Mouse (Mus musculus) midbrain, embryonic 11.5 days (tissue): ENCODE measurements around the gene Cnot11. TPM values are rescaled to one million over a fixed set of nuclear protein-coding genes. Genes with fewer than 3 reads are reported as not detected.

Experiments
- ATAC-seq: fragments of 200-750 bp; cut with Nextera tagmentation; 2 replicates; pipeline ENCODE4 v1.8.0; 2017; ENCODE audit warnings: moderate TSS enrichment, moderate library complexity; ENCODE audit not compliant: low FRiP score
- DNase-seq: peaks from one replicate; pipeline ENCODE4 v3.0.0; 2015; ENCODE audit warnings: low spot score; ENCODE audit errors: missing footprints
- H3K27ac ChIP-seq: fragments of 300-500 bp; sonication (generic); 2 replicates; pipeline ENCODE4 v1.5.1; 2014; ENCODE audit warnings: low read depth, low read length
- H3K27me3 ChIP-seq: fragments of 300-500 bp; sonication (generic); 2 replicates; pipeline ENCODE4 v1.6.1; 2014; ENCODE audit warnings: mild to moderate bottlenecking, low read length, moderate library complexity, mixed read lengths; ENCODE audit not compliant: control insufficient read depth, insufficient read depth
- H3K36me3 ChIP-seq: fragments of 300-500 bp; sonication (generic); 2 replicates; pipeline ENCODE4 v1.6.1; 2014; ENCODE audit warnings: mild to moderate bottlenecking, low read length, moderate library complexity, mixed read lengths; ENCODE audit not compliant: control insufficient read depth, insufficient read depth
- H3K4me1 ChIP-seq: fragments of 300-500 bp; sonication (generic); 2 replicates; pipeline ENCODE4 v1.6.1; 2014; ENCODE audit warnings: low read length; ENCODE audit not compliant: control insufficient read depth, insufficient read depth
- H3K4me2 ChIP-seq: fragments of 300-500 bp; sonication (generic); 2 replicates; pipeline ENCODE4 v1.6.1; 2014; ENCODE audit warnings: mild to moderate bottlenecking, moderate library complexity
- H3K4me3 ChIP-seq: fragments of 300-500 bp; sonication (generic); 2 replicates; pipeline ENCODE4 v1.5.1; 2014; ENCODE audit warnings: low read depth, low read length
- H3K9ac ChIP-seq: fragments of 300-500 bp; sonication (generic); 2 replicates; pipeline ENCODE4 v1.6.1; 2014; ENCODE audit warnings: low read length
- H3K9me3 ChIP-seq: fragments of 300-500 bp; sonication (generic); 2 replicates; pipeline ENCODE4 v1.6.1; 2016; ENCODE audit warnings: low read length; ENCODE audit not compliant: control insufficient read depth
- WGBS: fragments of 180-500 bp; shearing (Covaris S2); extraction: QIAGEN DNeasy Blood & Tissue Kit; methylation state at CpG from one replicate; pipeline ENCODE4 v1.1.7; 2014; 5-methylcytosine and 5-hydroxymethylcytosine counted together
- polyA plus RNA-seq: library from polyadenylated mRNA; unstranded; fragments of >200 nt; fragmentation: Nextera tagmentation; extraction: Ambion mirVana; gene quantifications from 2 replicates; pipeline ENCODE4 v1.2.1, GENCODE M21; 2014

Cnot11 gene
- 29.9 and 33.3 TPM in 2 replicates for polyA plus RNA-seq

DNA sequence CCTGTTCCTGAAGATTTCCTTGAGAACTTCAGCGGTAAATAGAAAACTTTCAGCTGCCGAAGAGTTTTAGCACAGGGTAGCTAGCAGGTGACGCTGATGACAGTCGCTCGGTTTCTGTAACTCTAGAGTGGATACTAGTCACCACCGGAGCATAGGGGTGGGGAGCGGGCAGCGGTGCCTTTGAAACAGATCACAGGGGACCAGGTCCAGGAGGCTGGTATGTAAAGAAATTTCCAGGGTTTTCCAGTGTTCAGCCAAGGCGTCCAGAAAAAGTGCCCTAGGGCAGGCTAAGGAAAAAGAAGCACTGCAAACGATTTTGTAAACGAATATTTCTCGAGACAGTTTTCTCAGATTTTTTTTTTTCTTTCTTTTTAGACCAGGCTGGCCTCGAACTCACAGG lies at the start of gene Cnot11:
Cnot11 (plus strand) TSS at position 162 of the 400 bp plus-strand sequence.
- H3K27me3 ChIP-seq, result no peaks in the 10 kb centered on the region
- H3K4me1 ChIP-seq, result peaks cover 9% of the 10 kb centered on the region
- peak within 1 kb of the TSS; percentile 81 for H3K4me2 ChIP-seq
- DNase-seq (no peak), ATAC-seq (no peak)
- peak within 1 kb of the TSS; percentile 73 for H3K4me3 ChIP-seq
- 39% methylated on average over 13 of the region's 13 CpGs for WGBS
- H3K9me3 ChIP-seq, result no peaks in the 10 kb centered on the region
- peak within 1 kb of the TSS; percentile 83 for H3K27ac ChIP-seq
- peaks cover 17% of the 10 kb centered on the region for H3K36me3 ChIP-seq
- H3K9ac ChIP-seq, result peak within 1 kb of the TSS; percentile 93

DNA sequence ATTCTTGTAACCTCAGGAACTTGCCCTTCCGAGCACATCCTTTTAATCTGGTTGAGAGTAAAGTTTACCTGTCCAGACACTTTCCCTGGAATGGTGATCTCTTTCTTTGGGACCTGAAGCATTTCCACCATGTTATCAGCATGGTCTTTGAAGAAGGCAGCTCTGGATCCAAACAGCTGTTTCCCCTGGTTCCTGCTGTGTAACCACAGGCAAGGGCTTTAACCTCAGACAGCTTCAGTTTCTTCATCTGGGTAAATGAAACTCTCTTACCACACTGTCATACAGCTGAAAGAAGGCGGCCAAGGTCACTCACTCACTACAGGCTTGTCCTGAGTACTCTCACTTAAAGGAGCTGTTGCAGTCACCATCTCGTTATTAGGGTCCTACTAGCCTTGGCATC lies 47.4 kb upstream of the Cnot11 start:
- 84% methylated on average over 3 of the region's 3 CpGs for WGBS
- H3K27me3 ChIP-seq, result no peaks in the 10 kb centered on the region
- no peak overlapping the region for H3K4me2 ChIP-seq
- no peak overlapping the region for H3K4me3 ChIP-seq
- no peak overlapping the region for H3K27ac ChIP-seq
- DNase-seq (no peak), ATAC-seq (no peak)
- H3K9ac ChIP-seq, result no peak overlapping the region
- peaks cover 1% of the 10 kb centered on the region for H3K4me1 ChIP-seq
- no peaks in the 10 kb centered on the region for H3K9me3 ChIP-seq
- H3K36me3 ChIP-seq, result no peaks in the 10 kb centered on the region

GRCm38 (mm10) chr1:39493165-39493564 lies 41.6 kb upstream of the Cnot11 start:
- H3K27me3 ChIP-seq, result no peaks in the 10 kb centered on the region
- no peak overlapping the region for H3K9ac ChIP-seq
- H3K9me3 ChIP-seq, result no peaks in the 10 kb centered on the region
- ATAC-seq (no peak), DNase-seq (peak; percentile 47)
- H3K4me1 ChIP-seq, result no peaks in the 10 kb centered on the region
- H3K4me3 ChIP-seq, result no peak overlapping the region
- WGBS, result 87% methylated on average over 4 of the region's 5 CpGs
- no peak overlapping the region for H3K4me2 ChIP-seq
- H3K36me3 ChIP-seq, result no peaks in the 10 kb centered on the region
- no peak overlapping the region for H3K27ac ChIP-seq

DNA sequence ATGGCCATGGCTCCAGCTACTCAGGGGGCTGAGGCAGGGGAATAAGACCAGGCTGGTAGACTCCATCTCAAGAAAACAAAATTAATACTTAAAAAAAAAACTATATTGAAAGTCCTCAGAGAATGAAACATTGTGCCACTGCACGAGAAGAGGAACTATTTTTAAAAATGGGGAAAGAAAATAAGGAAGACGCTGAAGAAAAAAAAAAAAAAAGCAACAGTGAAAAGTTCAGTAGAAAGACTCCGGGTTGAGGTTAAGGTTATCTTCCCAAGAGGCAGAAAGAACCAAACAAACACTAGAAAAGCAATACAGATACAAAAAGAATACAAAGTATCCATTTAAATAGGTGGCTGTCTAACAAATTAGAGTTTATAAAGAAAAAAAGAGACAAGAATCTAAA lies 41.1 kb upstream of the Cnot11 start:
- no peak for DNase-seq
- Histone ChIP-seq H3K36me3 (no peaks in the 10 kb centered on the region), H3K9me3 (no peaks in the 10 kb centered on the region), H3K9ac (no peak overlapping the region), H3K4me3 (no peak overlapping the region), H3K27me3 (no peaks in the 10 kb centered on the region), H3K27ac (no peak overlapping the region), H3K4me2 (no peak overlapping the region), H3K4me1 (no peaks in the 10 kb centered on the region)
- ATAC-seq, result no peak
- 81% methylated on average over 3 of the region's 3 CpGs for WGBS

GRCm38 (mm10) chr1:39496995-39497394 lies 37.8 kb upstream of the Cnot11 start:
- H3K9me3 ChIP-seq, result no peaks in the 10 kb centered on the region
- ATAC-seq (no peak), DNase-seq (no peak)
- H3K4me2 ChIP-seq, result no peak overlapping the region
- H3K27ac ChIP-seq, result no peak overlapping the region
- no peak overlapping the region for H3K9ac ChIP-seq
- H3K27me3 ChIP-seq, result no peaks in the 10 kb centered on the region
- no peak overlapping the region for H3K4me3 ChIP-seq
- H3K36me3 ChIP-seq, result no peaks in the 10 kb centered on the region
- no peaks in the 10 kb centered on the region for H3K4me1 ChIP-seq
- 91% methylated on average over 4 of the region's 4 CpGs for WGBS

GRCm38 (mm10) chr1:39497748-39498147 lies 37.0 kb upstream of the Cnot11 start:
- H3K9ac ChIP-seq, result no peak overlapping the region
- 90% methylated on average over 11 of the region's 11 CpGs for WGBS
- no peak overlapping the region for H3K4me2 ChIP-seq
- no peaks in the 10 kb centered on the region for H3K36me3 ChIP-seq
- no peaks in the 10 kb centered on the region for H3K27me3 ChIP-seq
- no peak for ATAC-seq
- no peaks in the 10 kb centered on the region for H3K4me1 ChIP-seq
- no peak overlapping the region for H3K27ac ChIP-seq
- H3K4me3 ChIP-seq, result no peak overlapping the region
- DNase-seq, result no peak
- no peaks in the 10 kb centered on the region for H3K9me3 ChIP-seq

- ATAC-seq, result peak; percentile 30; the same call in 1 of the 2 replicates
- 89% methylated on average over 2 of the region's 2 CpGs for WGBS
These were observed 35.3 kb upstream of the Cnot11 start for GRCm38 (mm10) chr1:39499485-39499941.

GRCm38 (mm10) chr1:39502817-39503633 lies 31.8 kb upstream of the Cnot11 start:
- H3K4me1 ChIP-seq, result no peaks in the 10 kb centered on the region
- DNase-seq, result peak; percentile 80
- H3K27ac ChIP-seq, result no peak overlapping the region
- H3K4me3 ChIP-seq, result no peak overlapping the region
- no peak overlapping the region for H3K4me2 ChIP-seq
- no peak overlapping the region for H3K9ac ChIP-seq
- no peaks in the 10 kb centered on the region for H3K27me3 ChIP-seq
- no peaks in the 10 kb centered on the region for H3K36me3 ChIP-seq
- ATAC-seq, result no peak
- WGBS, result 86% methylated on average over 17 of the region's 17 CpGs
- H3K9me3 ChIP-seq, result no peaks in the 10 kb centered on the region

More at GRCm38 (mm10) chr1:39499485-39499941, 35.3 kb upstream of the Cnot11 start:
- H3K4me1 ChIP-seq, result no peaks in the 10 kb centered on the region
- H3K36me3 ChIP-seq, result no peaks in the 10 kb centered on the region
- H3K9me3 ChIP-seq, result no peaks in the 10 kb centered on the region
- no peak overlapping the region for H3K27ac ChIP-seq
- H3K9ac ChIP-seq, result no peak overlapping the region
- no peak for DNase-seq
- no peaks in the 10 kb centered on the region for H3K27me3 ChIP-seq
- H3K4me3 ChIP-seq, result no peak overlapping the region
- H3K4me2 ChIP-seq, result no peak overlapping the region

DNA sequence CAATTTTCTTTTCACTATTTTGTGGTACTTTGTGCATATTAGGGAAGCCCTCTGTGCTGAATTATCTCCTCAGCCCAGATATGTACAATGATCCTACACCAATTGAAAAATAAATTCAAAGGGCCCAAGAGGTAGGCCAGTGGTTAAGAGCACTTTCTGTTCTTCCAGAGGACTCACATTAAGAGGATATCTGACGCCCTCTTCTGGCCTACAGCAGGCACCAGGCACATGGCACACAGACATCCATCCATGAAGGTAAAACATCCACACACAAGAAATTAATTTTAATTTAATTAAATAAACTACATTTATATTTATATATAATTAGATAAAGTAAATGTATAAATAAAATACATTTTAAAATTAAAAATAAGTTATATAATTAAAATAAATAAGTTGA lies 30.5 kb upstream of the Cnot11 start:
- no peak for DNase-seq
- no peak for ATAC-seq

More for the DNA sequence above, 30.5 kb upstream of the Cnot11 start:
- H3K4me2 ChIP-seq, result no peak overlapping the region
- H3K4me1 ChIP-seq, result no peaks in the 10 kb centered on the region
- H3K9me3 ChIP-seq, result no peaks in the 10 kb centered on the region
- H3K9ac ChIP-seq, result no peak overlapping the region
- H3K36me3 ChIP-seq, result no peaks in the 10 kb centered on the region
- 15% methylated on average over 1 of the region's 1 CpGs for WGBS
- H3K27ac ChIP-seq, result no peak overlapping the region
- H3K27me3 ChIP-seq, result no peaks in the 10 kb centered on the region
- no peak overlapping the region for H3K4me3 ChIP-seq
